Mouse (Mus musculus): ENCODE measurements around the gene Gm10309. TPM values are rescaled to one million over a fixed set of nuclear protein-coding genes. Genes with fewer than 3 reads are reported as not detected.

The Gm10309 gene
- polyA plus RNA-seq, 1 experiment: 0.05 TPM

- TF ChIP-seq SRF (IDR thresholded peaks at IDR 0.05; ENCODE audit: control insufficient read depth, insufficient read length, low read depth): no peak
- no peak for TF ChIP-seq MYOG (IDR thresholded peaks at IDR 0.05; ENCODE audit: control insufficient read depth in 1 of 3, insufficient read depth in 1 of 3, insufficient read length in 2 of 3, low read depth in 2 of 3)
- no peak for TF ChIP-seq MAX (IDR thresholded peaks at IDR 0.05; ENCODE audit: low read depth)
- TF ChIP-seq E2F4 (IDR thresholded peaks at IDR 0.05; ENCODE audit: insufficient read depth): no peak
- TF ChIP-seq MYOD1 (IDR thresholded peaks at IDR 0.05; ENCODE audit: control insufficient read depth in 1 of 3, insufficient read length in 2 of 3, low read depth in 2 of 3): no peak
- no peak for TF ChIP-seq POLR2AphosphoS2 (IDR thresholded peaks at IDR 0.05; ENCODE audit: insufficient read length, low read depth)
- no peak overlapping the region for H3ac ChIP-seq (ENCODE audit: control insufficient read depth, insufficient read length)
- no peak overlapping the region for H3K4me2 ChIP-seq (ENCODE audit: low read depth)
- no peak overlapping the region for H3K4me3 ChIP-seq
- H3K27me3 ChIP-seq (ENCODE audit: control insufficient read depth, insufficient read depth, insufficient read length): no peaks in the 10 kb centered on the region
- H3K36me3 ChIP-seq (ENCODE audit: control insufficient read depth, insufficient read depth): no peaks in the 10 kb centered on the region
- H3K79me2 ChIP-seq (ENCODE audit: control insufficient read depth, insufficient read depth): no peaks in the 10 kb centered on the region
Measured at GRCm38 (mm10) chr17:86509871-86510270, 4.8 kb upstream of the Gm10309 start.

DNA sequence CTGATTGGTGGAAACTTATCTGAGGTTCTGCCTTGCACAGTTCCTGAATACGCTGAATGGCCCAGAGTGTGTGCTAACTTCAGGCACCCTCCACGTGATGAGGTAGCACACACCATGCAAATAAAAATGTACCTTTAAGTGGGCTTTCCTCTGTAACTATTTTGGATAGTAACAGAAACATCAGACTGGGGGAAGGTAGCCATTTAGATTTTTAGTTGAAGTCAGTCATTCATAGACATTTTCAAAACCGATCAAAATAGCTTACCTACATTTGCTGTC lies 3.1 kb upstream of the Gm10309 start:
- Histone ChIP-seq H3K27me3 (ENCODE audit: control insufficient read depth, insufficient read depth, insufficient read length) (no peaks in the 10 kb centered on the region), H3ac (ENCODE audit: control insufficient read depth, insufficient read length) (no peak overlapping the region), H3K4me2 (ENCODE audit: low read depth) (no peak overlapping the region), H3K79me2 (ENCODE audit: control insufficient read depth, insufficient read depth) (no peaks in the 10 kb centered on the region), H3K36me3 (ENCODE audit: control insufficient read depth, insufficient read depth) (no peaks in the 10 kb centered on the region), H3K4me3 (no peak overlapping the region)
- no peak for TF ChIP-seq TCF12 (IDR thresholded peaks at IDR 0.05; ENCODE audit: insufficient read depth, poor library complexity, severe bottlenecking)
- no peak for TF ChIP-seq TCF3 (IDR thresholded peaks at IDR 0.05; ENCODE audit: insufficient read length, low read depth)
- TF ChIP-seq MAX (IDR thresholded peaks at IDR 0.05; ENCODE audit: low read depth): no peak
- no peak for TF ChIP-seq POLR2A (IDR thresholded peaks at IDR 0.05; ENCODE audit: insufficient read length, low read depth)
- no peak for TF ChIP-seq POLR2AphosphoS2 (IDR thresholded peaks at IDR 0.05; ENCODE audit: insufficient read length, low read depth)
- no peak for TF ChIP-seq USF1 (IDR thresholded peaks at IDR 0.05; ENCODE audit: low read depth)
- no peak for TF ChIP-seq REST (IDR thresholded peaks at IDR 0.05; ENCODE audit: insufficient read depth, insufficient read length)
- TF ChIP-seq SRF (IDR thresholded peaks at IDR 0.05; ENCODE audit: control insufficient read depth, insufficient read length, low read depth): no peak
- no peak for TF ChIP-seq CEBPB (IDR thresholded peaks at IDR 0.05; ENCODE audit: insufficient read depth, poor library complexity, severe bottlenecking)
- no peak for TF ChIP-seq MYOG (IDR thresholded peaks at IDR 0.05; ENCODE audit: control insufficient read depth in 1 of 3, insufficient read depth in 1 of 3, insufficient read length in 2 of 3, low read depth in 2 of 3)
- no peak for TF ChIP-seq E2F4 (IDR thresholded peaks at IDR 0.05; ENCODE audit: insufficient read depth)

- no peaks in the 10 kb centered on the region for H3K79me2 ChIP-seq (ENCODE audit: control insufficient read depth, insufficient read depth)
- H3K27me3 ChIP-seq (ENCODE audit: control insufficient read depth, insufficient read depth, insufficient read length): no peaks in the 10 kb centered on the region
- H3K36me3 ChIP-seq (ENCODE audit: control insufficient read depth, insufficient read depth): no peaks in the 10 kb centered on the region
- H3ac ChIP-seq (ENCODE audit: control insufficient read depth, insufficient read length): no peak overlapping the region
- no peak overlapping the region for H3K4me3 ChIP-seq
- no peak overlapping the region for H3K4me2 ChIP-seq (ENCODE audit: low read depth)
- no peak for TF ChIP-seq TCF3 (IDR thresholded peaks at IDR 0.05; ENCODE audit: insufficient read length, low read depth)
- no peak for TF ChIP-seq USF1 (IDR thresholded peaks at IDR 0.05; ENCODE audit: low read depth)
- TF ChIP-seq E2F4 (IDR thresholded peaks at IDR 0.05; ENCODE audit: insufficient read depth): no peak
- TF ChIP-seq POLR2AphosphoS2 (IDR thresholded peaks at IDR 0.05; ENCODE audit: insufficient read length, low read depth): no peak
- TF ChIP-seq REST (IDR thresholded peaks at IDR 0.05; ENCODE audit: insufficient read depth, insufficient read length): no peak
- no peak for TF ChIP-seq MYOG (IDR thresholded peaks at IDR 0.05; ENCODE audit: control insufficient read depth in 1 of 3, insufficient read depth in 1 of 3, insufficient read length in 2 of 3, low read depth in 2 of 3)
- TF ChIP-seq CEBPB (IDR thresholded peaks at IDR 0.05; ENCODE audit: insufficient read depth, poor library complexity, severe bottlenecking): no peak
- TF ChIP-seq TCF12 (IDR thresholded peaks at IDR 0.05; ENCODE audit: insufficient read depth, poor library complexity, severe bottlenecking): no peak
Measured at GRCm38 (mm10) chr17:86507342-86508211, 2.5 kb upstream of the Gm10309 start.

GRCm38 (mm10) chr17:86506881-86507280 lies 1.8 kb upstream of the Gm10309 start:
- Histone ChIP-seq H3K36me3 (ENCODE audit: control insufficient read depth, insufficient read depth) (no peaks in the 10 kb centered on the region), H3K4me3 (no peak overlapping the region), H3K4me2 (ENCODE audit: low read depth) (no peak overlapping the region), H3ac (ENCODE audit: control insufficient read depth, insufficient read length) (no peak overlapping the region), H3K27me3 (ENCODE audit: control insufficient read depth, insufficient read depth, insufficient read length) (no peaks in the 10 kb centered on the region), H3K79me2 (ENCODE audit: control insufficient read depth, insufficient read depth) (no peaks in the 10 kb centered on the region)
- TF ChIP-seq MYOD1 (IDR thresholded peaks at IDR 0.05; ENCODE audit: control insufficient read depth in 1 of 3, insufficient read length in 2 of 3, low read depth in 2 of 3) (no peak), USF1 (IDR thresholded peaks at IDR 0.05; ENCODE audit: low read depth) (no peak), POLR2AphosphoS2 (IDR thresholded peaks at IDR 0.05; ENCODE audit: insufficient read length, low read depth) (no peak), TCF12 (IDR thresholded peaks at IDR 0.05; ENCODE audit: insufficient read depth, poor library complexity, severe bottlenecking) (no peak), SRF (IDR thresholded peaks at IDR 0.05; ENCODE audit: control insufficient read depth, insufficient read length, low read depth) (no peak), TCF3 (IDR thresholded peaks at IDR 0.05; ENCODE audit: insufficient read length, low read depth) (no peak), REST (IDR thresholded peaks at IDR 0.05; ENCODE audit: insufficient read depth, insufficient read length) (no peak), MAX (IDR thresholded peaks at IDR 0.05; ENCODE audit: low read depth) (no peak), E2F4 (IDR thresholded peaks at IDR 0.05; ENCODE audit: insufficient read depth) (no peak), MYOG (IDR thresholded peaks at IDR 0.05; ENCODE audit: control insufficient read depth in 1 of 3, insufficient read depth in 1 of 3, insufficient read length in 2 of 3, low read depth in 2 of 3) (no peak), POLR2A (IDR thresholded peaks at IDR 0.05; ENCODE audit: insufficient read length, low read depth) (no peak), CEBPB (IDR thresholded peaks at IDR 0.05; ENCODE audit: insufficient read depth, poor library complexity, severe bottlenecking) (no peak)
